Mouse (Mus musculus) spleen, adult 2 months (tissue): Measurements from ENCODE around the gene Dhcr7.

Experiments
- CTCF ChIP-seq: fragments of 200-500 bp; IDR thresholded peaks from 2 replicates; pipeline ENCODE4 v1.5.1; 2011; ENCODE audit warnings: mild to moderate bottlenecking, inconsistent platforms; ENCODE audit not compliant: insufficient read depth, insufficient read length, insufficient replicate concordance; ENCODE audit errors: extremely low read depth
- POLR2A ChIP-seq: fragments of 200-500 bp; IDR thresholded peaks from 2 replicates; pipeline ENCODE4 v1.6.1; 2011; ENCODE audit warnings: low read depth, low read length, inconsistent platforms

- TF ChIP-seq POLR2A: no peak
- no peak for TF ChIP-seq CTCF
Measured at GRCm38 (mm10) chr7:143868874-143869273, 45.9 kb downstream of the Dhcr7 start.
